Mouse (Mus musculus) lung, adult 18-20 months (tissue): Measurements from ENCODE around the gene Spaca4.

Source experiments
- DNase-seq, 2 experiments: peaks; one replicate each; pipeline ENCODE4 v3.0.0; 2022; ENCODE audit warnings: mixed read lengths in 2 of 2

The Spaca4 gene

DNA sequence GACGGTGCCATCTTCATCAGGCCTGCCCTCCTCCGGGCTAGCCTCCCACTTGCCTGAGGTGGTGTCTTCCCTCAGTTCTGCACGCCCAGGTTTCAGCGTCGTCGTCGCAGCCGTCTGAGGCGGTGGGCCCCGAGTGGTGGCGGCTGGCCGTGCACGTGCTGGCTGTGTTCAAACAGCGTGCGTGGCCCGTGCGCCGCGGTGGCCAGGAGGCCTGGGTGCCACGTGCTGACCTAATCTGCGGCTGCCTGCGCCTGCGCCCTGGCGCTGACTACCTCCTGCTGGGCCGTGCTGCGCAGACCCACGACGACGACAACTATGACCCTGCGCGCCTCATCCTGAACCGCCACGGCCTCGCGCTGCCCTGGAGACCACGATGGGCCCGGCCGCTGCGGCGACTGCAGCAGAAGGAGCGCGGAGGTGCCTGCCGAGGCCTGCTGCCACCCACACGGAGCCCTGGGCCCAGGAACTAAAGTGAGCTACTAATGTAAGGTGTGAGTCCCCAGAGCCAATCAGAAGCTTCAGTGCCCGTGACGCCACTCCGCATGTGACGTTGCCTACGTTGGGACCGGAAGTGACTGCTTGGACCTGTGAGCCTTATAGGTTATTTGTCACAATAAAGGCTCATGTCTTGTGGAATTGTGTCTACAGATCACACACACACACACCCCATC is 31.6 kb downstream of the Spaca4 start, which contains the start of gene Sec1:
Sec1 (minus strand) TSS at position 482 of the 671 bp plus-strand sequence.
- DNase-seq = no peak

DNA sequence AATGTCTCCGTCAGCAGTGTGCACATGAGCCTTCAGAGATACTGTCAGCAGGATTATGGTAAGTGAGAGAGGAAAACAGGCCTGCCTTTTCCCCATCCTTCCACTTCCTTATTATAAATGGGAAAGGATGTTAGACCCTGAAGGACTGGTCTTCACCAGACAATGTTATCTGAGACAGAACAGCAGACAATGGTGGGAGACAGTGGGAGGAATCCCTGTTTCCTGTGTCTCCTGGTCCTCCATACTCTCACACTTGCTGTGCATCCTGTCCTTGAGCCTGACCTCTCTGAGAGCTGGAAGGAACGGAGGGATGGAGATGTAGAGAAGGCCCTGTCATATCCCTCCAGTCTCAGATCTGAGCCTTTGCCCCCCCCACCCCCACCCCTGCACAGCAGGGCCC is 33.2 kb downstream of the Spaca4 start:
- DNase-seq = no peak

DNA sequence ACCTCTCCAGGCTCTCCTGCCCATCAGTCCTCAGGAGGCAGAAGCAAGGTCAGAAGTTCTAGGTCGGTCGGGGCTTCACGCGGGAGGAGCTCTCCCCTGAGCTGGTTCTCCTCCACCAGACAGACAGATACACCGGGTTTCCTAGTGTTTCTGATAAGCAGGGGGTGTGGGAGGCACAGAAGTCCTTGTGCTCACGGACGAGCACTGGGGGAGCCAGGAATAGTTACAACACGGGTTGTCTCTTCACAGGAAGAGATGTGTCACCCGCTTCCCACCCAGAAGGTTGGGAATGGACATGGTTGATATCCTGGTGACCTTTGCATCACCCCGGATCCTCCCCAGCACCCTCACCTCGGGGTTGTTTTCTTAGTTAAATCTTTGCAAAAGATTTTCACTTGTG is 35.8 kb downstream of the Spaca4 start:
- no peak for DNase-seq

DNA sequence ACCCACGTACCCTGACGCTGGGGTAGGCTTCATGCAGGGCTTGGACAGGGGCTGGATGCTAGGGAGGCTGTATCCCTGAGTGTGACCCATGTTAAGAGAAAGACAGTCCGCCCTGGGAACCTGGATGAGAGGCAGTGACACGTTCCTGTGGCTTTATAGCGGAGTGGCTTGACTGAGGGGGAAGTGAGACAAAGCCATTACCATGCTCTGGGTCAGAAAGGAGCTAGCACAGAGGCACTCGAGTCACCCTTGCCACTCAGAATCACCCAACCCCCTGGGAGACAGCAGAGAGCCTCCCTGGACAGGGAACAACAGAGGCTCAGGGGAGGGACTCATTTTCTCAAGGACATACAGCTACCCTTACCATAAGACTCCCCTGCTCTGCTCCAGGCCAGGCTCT is 36.5 kb downstream of the Spaca4 start:
- DNase-seq = no peak

DNA sequence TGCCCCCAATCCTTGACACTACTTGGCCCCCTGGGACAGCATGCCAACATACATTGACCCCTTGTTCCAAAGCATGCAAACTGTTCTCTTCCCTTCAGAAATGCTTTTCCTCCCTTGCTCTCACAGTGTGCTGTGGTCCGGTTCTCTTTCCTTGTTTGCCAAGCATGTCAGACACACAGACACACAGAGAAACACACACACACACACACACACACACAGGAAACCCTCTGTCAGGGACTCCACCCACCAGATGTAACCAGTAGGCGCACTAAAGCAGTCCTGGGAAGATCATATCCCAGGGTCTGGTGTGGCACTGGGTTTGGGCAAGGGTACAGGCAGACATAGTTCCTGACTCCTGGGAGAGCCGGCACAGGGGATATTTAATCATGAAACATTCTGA is 38.8 kb downstream of the Spaca4 start:
- DNase-seq = no peak

DNA sequence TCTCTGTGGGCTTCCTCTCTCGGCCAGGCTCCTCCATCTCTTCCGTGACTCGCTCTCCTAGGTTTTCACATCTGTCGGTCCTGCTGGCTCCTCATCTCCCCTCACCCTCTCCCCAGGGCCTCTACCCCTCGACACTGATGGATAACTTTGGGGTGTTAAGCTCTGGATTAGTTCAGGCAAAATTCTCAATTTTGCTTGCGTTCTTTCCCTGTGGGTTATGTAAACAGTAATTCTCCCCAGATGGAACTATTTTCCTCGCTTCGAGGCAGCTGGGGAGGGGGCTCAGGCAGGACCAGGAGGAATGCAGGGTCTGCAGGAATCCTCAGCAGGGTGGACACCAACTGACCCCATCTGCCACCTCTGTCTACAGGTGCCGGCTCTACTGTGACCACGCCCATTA is 39.8 kb downstream of the Spaca4 start:
- DNase-seq = no peak

DNA sequence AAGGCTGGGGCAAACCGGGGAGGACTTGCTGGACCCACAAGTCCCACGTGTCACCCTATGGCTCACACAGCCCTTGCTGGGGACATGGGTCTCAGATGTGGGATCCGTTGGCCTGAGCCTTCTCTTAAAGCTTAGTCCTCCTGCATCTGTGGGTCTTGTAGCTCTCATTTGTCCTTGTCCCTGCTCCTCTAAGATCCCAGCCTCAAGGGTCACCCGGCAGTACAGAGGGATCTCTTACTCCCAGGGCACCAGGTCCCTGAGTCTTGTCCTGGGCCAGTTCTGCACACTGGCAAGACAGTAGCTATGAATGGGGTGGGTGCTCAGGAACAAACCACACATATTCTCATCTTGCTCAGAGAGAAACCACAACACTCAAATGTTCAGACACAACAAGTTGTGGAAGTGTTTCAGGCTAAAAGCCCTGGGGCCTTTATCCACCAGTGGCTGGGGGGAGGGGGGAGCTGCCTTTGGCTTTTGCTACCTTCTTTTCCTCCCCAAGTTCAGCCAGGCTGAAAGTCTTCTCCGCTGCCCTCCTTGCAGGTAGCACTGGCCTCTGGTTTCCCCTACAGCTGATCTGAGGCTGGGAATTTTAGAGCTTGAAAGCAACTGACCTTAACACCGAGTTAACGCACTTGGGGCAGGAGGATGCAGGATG is 42.1 kb downstream of the Spaca4 start, which contains the start of gene Ntn5:
Ntn5 (plus strand) TSS at position 627 of the 655 bp plus-strand sequence.
- no peak for DNase-seq

DNA sequence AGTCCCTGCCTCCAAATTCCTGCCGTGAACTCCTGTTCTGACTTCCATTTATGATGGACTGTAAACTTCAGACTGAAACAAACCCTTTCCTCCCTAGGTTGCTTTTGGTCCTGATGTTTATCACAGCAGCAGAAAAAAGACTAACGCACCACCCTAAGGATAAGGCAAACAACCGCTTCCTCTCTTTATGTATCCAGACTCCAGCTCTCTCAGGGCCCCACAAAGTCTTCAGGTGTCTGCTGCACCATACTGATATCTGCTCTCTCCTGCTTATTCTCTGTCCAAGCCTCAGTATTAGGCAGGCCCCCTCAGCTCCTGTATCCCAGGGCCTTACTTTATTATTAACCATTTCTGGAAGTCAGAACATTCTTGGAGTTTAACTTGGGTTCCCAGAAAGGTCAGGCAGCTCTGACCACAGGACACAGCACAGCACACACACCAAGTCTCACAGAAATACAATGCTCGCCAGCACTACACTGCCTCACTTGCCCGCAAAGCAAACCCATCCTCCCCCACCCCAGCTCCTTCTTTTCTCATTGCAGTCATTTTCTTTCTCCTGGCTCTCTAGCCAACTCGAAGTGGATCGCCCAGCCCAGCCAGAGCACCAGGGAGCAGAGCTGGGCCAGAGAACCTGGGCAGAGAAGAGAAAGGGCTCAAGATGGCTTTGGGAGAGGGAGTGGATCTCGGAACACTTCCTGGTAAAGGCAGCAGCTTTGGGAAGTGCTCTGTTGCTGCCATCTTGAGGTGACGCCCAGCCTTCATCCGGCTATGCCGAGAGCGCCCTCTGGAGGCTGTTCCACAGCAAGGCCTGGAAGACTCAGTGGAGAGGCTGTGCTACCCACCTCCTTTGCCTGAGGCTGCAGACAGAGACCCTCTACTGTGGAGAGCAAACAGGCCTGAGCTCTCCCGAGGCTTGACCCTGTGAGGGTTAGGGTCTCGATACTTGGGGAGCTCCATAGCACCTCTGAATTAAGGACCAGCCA is 43.2 kb downstream of the Spaca4 start:
- DNase-seq = peak; percentile 86 to 91

DNA sequence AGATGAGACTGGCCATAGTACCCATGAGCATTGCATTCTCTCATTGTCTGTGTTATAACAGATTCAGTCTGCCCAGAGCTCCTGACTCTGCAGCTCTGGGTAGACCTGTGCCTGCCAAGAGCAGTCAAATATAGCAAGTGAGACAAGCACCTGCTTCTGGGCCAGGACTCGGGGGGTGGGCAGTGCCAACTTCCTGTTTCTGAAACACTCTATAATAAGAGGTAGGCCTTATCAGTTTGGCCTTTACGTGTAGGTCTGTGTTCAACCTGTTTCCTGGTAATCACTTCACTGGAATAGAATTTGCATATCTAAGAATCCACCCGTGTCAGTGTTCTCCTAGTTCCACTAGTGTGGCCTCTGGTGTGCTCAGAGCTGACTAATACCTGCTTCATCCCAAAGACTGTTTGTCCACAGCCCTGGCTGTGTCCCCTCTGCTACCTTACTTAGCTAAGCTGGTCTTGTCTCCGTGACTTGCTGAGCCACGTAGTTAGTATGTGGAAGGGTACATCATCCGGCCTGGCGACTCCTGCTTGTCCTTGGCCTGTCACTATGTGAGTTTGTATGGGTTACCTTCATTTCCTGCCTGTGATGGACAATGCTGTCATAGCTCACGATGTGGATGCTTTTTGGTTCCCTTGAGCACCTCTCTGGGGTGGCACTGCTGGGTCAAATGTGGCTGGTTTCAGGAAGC is 44.4 kb downstream of the Spaca4 start:
- peak; percentile 71 to 73 for DNase-seq

DNA sequence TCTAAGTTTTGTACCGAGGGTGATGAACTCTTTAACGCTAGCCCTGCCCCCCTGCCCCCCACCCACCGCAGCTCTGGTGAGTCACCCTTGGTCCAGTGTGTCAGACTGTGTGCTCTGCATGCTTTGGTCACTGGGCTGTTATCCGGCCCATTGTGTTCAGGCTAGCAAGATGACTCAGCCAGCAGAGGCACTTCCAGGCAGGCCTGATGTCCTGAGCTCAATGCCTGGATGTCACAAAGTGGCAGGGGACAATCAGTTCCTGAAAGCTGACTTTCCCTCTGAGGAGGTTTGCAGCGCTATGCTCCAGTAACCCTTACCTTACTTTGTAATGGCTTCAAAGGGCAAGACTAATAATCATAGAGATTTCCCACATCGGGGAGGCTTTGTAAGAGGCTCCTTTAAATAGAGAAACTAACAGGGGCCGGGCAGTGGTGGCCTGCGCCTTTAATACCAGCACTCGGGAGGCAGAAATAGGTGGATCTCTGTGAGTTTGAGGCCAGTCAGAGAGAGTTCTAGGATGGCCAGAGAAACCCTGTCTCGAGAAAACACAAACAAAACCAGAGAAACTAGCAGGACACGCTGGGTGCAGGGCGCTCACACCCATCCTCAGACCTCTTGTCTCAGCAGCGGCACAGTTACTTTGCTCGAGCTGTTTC is 45.5 kb downstream of the Spaca4 start:
- DNase-seq = peak; percentile 62 to 75

DNA sequence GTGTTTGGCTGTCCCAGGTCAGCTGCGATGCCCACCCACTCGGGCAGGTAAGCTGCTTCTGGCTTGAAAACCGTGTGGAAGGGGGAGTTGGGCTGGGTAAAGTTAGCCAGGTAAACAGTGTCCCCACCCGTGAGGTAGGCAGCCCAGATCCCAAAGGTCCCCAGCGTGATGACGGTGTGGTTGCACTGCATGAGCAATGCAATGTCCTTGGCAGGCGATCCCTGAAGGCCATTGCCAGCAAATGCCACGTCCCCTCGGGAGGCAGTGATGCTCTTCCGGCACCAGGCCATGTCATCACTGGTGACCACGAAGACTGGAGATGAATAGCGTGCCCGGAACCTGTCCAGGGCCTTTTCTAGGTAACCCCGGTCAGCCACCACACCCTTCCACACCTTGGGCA is 47.1 kb downstream of the Spaca4 start:
- DNase-seq = no peak

DNA sequence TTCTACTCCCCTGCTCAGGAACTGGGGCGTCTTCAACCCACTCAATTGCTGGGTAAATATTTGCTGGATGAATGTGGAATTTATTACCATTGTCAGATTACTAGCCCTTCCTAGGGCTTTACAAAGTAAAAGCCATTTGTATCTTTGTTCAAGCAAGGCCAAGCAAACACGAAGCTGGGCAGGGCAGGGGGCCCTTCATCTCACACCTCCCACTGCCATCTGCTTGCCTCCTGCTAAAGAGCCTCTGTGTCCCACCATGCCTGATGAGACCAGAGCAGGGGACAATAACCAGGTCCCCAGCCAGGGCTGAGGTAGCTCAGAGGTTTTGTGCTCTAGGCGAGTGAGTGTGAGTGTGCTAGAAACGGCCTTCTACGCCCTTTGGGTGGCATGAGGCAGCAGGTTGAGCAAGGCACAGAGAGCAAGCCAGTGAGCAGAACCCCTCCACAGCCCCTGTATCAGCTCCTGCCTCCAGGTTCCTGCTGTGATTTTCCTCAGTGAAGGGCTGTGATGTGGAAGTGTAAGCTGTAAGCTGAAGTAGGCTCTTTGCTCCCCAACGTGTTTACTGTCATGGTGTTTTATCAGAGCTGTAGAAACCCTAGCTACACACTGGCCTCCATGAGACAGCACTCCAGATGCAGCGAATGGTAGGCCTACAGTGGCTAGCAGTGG is 47.9 kb downstream of the Spaca4 start:
- DNase-seq = no peak
